9 mouse cellular contexts compared by ENCODE assay signal in the genomic region with DNA sequence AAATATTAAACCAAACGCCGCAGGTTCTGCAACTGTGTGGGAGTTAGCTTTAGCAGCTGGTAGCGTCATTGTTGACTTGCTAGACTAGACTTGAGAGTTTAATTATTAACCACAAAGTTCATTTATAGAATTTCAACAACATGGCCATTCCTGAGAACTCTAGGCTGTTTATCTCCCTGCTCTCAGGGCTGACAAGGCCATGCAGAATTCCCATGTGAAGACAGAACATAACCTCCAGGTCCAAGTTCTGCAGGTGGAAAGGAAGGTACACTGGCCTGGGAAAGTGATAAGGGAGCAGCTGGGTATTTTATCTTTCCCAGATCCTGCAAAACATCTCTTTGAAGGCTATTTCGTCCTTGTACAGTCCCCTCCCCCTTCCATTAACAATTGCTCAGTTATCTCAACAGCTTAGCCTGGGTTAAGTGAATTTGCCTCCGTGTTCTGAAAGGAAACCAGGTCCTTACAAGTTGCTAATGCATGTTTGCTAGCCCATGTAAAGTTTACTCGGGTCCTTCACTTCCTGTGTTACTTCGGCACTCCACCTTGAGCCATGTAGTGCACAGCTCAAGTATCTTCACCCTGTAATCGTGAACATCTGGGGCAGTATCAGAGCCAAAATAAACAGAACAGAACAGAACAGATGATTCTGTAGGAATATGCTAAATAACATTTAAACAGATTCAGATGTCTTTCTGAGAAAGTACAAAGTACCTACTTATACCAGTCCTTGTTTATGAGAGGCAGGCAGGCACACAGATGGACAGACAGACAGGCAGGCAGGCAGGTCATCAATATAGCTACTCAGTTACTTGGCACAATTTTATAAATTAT.
DNase-seq lines count a peak whose midpoint lies in the region; ATAC-seq lines count a peak whose summit lies in the region.
"Had no signal": no experiment of that assay in that cellular context is flagged by ENCODE, and none has a peak within 500 bp of the region (broad histone marks: within the 10 kb centered on the region; RNA-seq: fewer than 3 reads in every experiment).

No protein-coding gene starts in this region.

- H3K4me3 ChIP-seq in hindbrain, embryonic 11.5 days (ENCODE audit: low read depth, low read length), result no peak overlapping the region
- no peak overlapping the region for H3K4me3 ChIP-seq in hindbrain, embryonic 13.5 days
- no peak overlapping the region for H3K4me3 ChIP-seq in embryonic facial prominence, embryonic 10.5 days
- no peak overlapping the region for H3K4me3 ChIP-seq in kidney, embryonic 14.5 days (ENCODE audit: low read length)
- no peak overlapping the region for H3K4me3 ChIP-seq in liver, embryonic 16.5 days (ENCODE audit: low read depth, low read length)
- no peak overlapping the region for H3K4me3 ChIP-seq in midbrain, embryonic 11.5 days (ENCODE audit: low read depth, low read length)
- H3K4me3 ChIP-seq: limb, embryonic 15.5 days had no signal

- no peak overlapping the region for H3K27ac ChIP-seq in hindbrain, embryonic 11.5 days (ENCODE audit: low read depth, low read length)
- no peak overlapping the region for H3K27ac ChIP-seq in hindbrain, embryonic 13.5 days
- H3K27ac ChIP-seq in embryonic facial prominence, embryonic 10.5 days (replicated peaks), result 0 out of 2 replicates have a peak overlapping the region, but pooled peaks have one; percentile 35
- H3K27ac ChIP-seq in kidney, embryonic 14.5 days (ENCODE audit: low read depth, low read length), result peak overlapping the region; percentile 57
- H3K27ac ChIP-seq in liver, embryonic 16.5 days (ENCODE audit: low read length), result peak overlapping the region; percentile 77
- H3K27ac ChIP-seq in midbrain, embryonic 11.5 days (ENCODE audit: low read depth, low read length), result no peak overlapping the region

- ATAC-seq in hindbrain, embryonic 11.5 days (ENCODE audit: low FRiP score), result no peak
- no peak for ATAC-seq in hindbrain, embryonic 13.5 days (ENCODE audit: low FRiP score)
- peak; percentile 74 for ATAC-seq in kidney, embryonic 14.5 days (ENCODE audit: low FRiP score, low TSS enrichment)
- ATAC-seq in liver, embryonic 16.5 days (ENCODE audit: low read depth), result peak; percentile 87
- no peak for ATAC-seq in midbrain, embryonic 11.5 days (ENCODE audit: low FRiP score)

- no peaks in the 10 kb centered on the region for H3K27me3 ChIP-seq in hindbrain, embryonic 11.5 days (ENCODE audit: control insufficient read depth, insufficient read depth, low read length)
- H3K27me3 ChIP-seq in hindbrain, embryonic 13.5 days, result no peaks in the 10 kb centered on the region
- no peaks in the 10 kb centered on the region for H3K27me3 ChIP-seq in embryonic facial prominence, embryonic 10.5 days (replicated peaks; ENCODE audit: low read depth, poor library complexity, severe bottlenecking)
- H3K27me3 ChIP-seq in kidney, embryonic 14.5 days (ENCODE audit: control insufficient read depth, insufficient read depth, low read length), result no peaks in the 10 kb centered on the region
- H3K27me3 ChIP-seq in liver, embryonic 16.5 days (ENCODE audit: control insufficient read depth, insufficient read depth, low read depth, low read length), result no peaks in the 10 kb centered on the region
- H3K27me3 ChIP-seq in midbrain, embryonic 11.5 days (ENCODE audit: control insufficient read depth, insufficient read depth, low read length), result no peaks in the 10 kb centered on the region
- H3K27me3 ChIP-seq: limb, embryonic 15.5 days had no signal

- no peaks in the 10 kb centered on the region for H3K4me1 ChIP-seq in hindbrain, embryonic 11.5 days (replicated peaks; ENCODE audit: control insufficient read depth, insufficient read depth, low read length)
- no peaks in the 10 kb centered on the region for H3K4me1 ChIP-seq in hindbrain, embryonic 13.5 days (replicated peaks)
- peaks cover 12% of the 10 kb centered on the region for H3K4me1 ChIP-seq in embryonic facial prominence, embryonic 10.5 days
- H3K4me1 ChIP-seq in kidney, embryonic 14.5 days (ENCODE audit: control insufficient read depth, insufficient read depth, low read length), result peaks cover 12% of the 10 kb centered on the region
- H3K4me1 ChIP-seq in liver, embryonic 16.5 days (ENCODE audit: control insufficient read depth, low read depth, low read length), result no peaks in the 10 kb centered on the region
- no peaks in the 10 kb centered on the region for H3K4me1 ChIP-seq in midbrain, embryonic 11.5 days (ENCODE audit: control insufficient read depth, insufficient read depth, low read length)

- H3K36me3 ChIP-seq in hindbrain, embryonic 11.5 days (ENCODE audit: control insufficient read depth, insufficient read depth, low read length), result no peaks in the 10 kb centered on the region
- H3K36me3 ChIP-seq in hindbrain, embryonic 13.5 days, result no peaks in the 10 kb centered on the region
- no peaks in the 10 kb centered on the region for H3K36me3 ChIP-seq in embryonic facial prominence, embryonic 10.5 days (replicated peaks)
- H3K36me3 ChIP-seq in kidney, embryonic 14.5 days (ENCODE audit: control insufficient read depth, insufficient read depth, low read length), result no peaks in the 10 kb centered on the region
- H3K36me3 ChIP-seq in liver, embryonic 16.5 days (ENCODE audit: control insufficient read depth, insufficient read depth), result no peaks in the 10 kb centered on the region
- no peaks in the 10 kb centered on the region for H3K36me3 ChIP-seq in midbrain, embryonic 11.5 days (ENCODE audit: control insufficient read depth, insufficient read depth, low read length)
- H3K36me3 ChIP-seq: limb, embryonic 15.5 days had no signal

- no peak overlapping the region for H3K9ac ChIP-seq in hindbrain, embryonic 11.5 days (ENCODE audit: low read depth, low read length)
- H3K9ac ChIP-seq in hindbrain, embryonic 13.5 days, result no peak overlapping the region
- no peak overlapping the region; the same call in 1 of the 2 replicates for H3K9ac ChIP-seq in kidney, embryonic 14.5 days (ENCODE audit: low read depth, low read length)
- H3K9ac ChIP-seq in liver, embryonic 16.5 days (ENCODE audit: low read depth, low read length), result no peak overlapping the region
- H3K9ac ChIP-seq in midbrain, embryonic 11.5 days (ENCODE audit: low read length), result no peak overlapping the region
- H3K9ac ChIP-seq: limb, embryonic 15.5 days had no signal

- DNase-seq in hindbrain, embryonic 11.5 days (ENCODE audit: low spot score), result peak; percentile 4
- peak; percentile 24 for DNase-seq in embryonic facial prominence, embryonic 10.5 days (ENCODE audit: low spot score)
- no peak for DNase-seq in thymus, postnatal 25 days
- DNase-seq in midbrain, embryonic 11.5 days (ENCODE audit: low spot score, missing footprints), result no peak
- no peak for DNase-seq in cerebellum, adult 9-11 months

- H3K9me3 ChIP-seq in hindbrain, embryonic 11.5 days (ENCODE audit: control insufficient read depth, low read length), result no peaks in the 10 kb centered on the region
- no peaks in the 10 kb centered on the region for H3K9me3 ChIP-seq in hindbrain, embryonic 13.5 days
- no peaks in the 10 kb centered on the region for H3K9me3 ChIP-seq in embryonic facial prominence, embryonic 10.5 days
- no peaks in the 10 kb centered on the region for H3K9me3 ChIP-seq in kidney, embryonic 14.5 days (ENCODE audit: control insufficient read depth, low read length)
- no peaks in the 10 kb centered on the region for H3K9me3 ChIP-seq in liver, embryonic 16.5 days (replicated peaks; ENCODE audit: control insufficient read depth, low read length)
- H3K9me3 ChIP-seq in midbrain, embryonic 11.5 days (ENCODE audit: control insufficient read depth, low read length), result no peaks in the 10 kb centered on the region
- H3K9me3 ChIP-seq: limb, embryonic 15.5 days had no signal

- no peak overlapping the region for H3K4me2 ChIP-seq in hindbrain, embryonic 11.5 days (replicated peaks; ENCODE audit: low read depth, low read length)
- H3K4me2 ChIP-seq in hindbrain, embryonic 13.5 days, result no peak overlapping the region
- peak overlapping the region; percentile 13; the same call in 1 of the 2 replicates for H3K4me2 ChIP-seq in kidney, embryonic 14.5 days (replicated peaks; ENCODE audit: low read depth, low read length)
- H3K4me2 ChIP-seq in liver, embryonic 16.5 days (ENCODE audit: low read depth, low read length), result no peak overlapping the region; the same call in 1 of the 2 replicates
- no peak overlapping the region for H3K4me2 ChIP-seq in midbrain, embryonic 11.5 days
- H3K4me2 ChIP-seq: limb, embryonic 15.5 days had no signal

- WGBS in hindbrain, embryonic 11.5 days, result 65% methylated on average over 8 of the region's 8 CpGs
- 70% methylated on average over 8 of the region's 8 CpGs for WGBS in hindbrain, embryonic 13.5 days
- WGBS in embryonic facial prominence, embryonic 10.5 days, result 55% methylated on average over 8 of the region's 8 CpGs
- 20% methylated on average over 8 of the region's 8 CpGs for WGBS in kidney, embryonic 14.5 days
- WGBS in liver, embryonic 16.5 days (ENCODE audit: insufficient replicate concordance), result 32% methylated on average over 8 of the region's 8 CpGs
- WGBS in midbrain, embryonic 11.5 days, result 71% methylated on average over 8 of the region's 8 CpGs

Comparison
In these comparisons a context has a peak if more than half of its experiments do, and no peak if none do; other contexts are left out.
1. ATAC-seq: peak in kidney, embryonic 14.5 days (single experiment) and liver, embryonic 16.5 days (single experiment); none in hindbrain, embryonic 11.5 days (single experiment), hindbrain, embryonic 13.5 days (single experiment) and midbrain, embryonic 11.5 days (single experiment).
2. DNase-seq: peak in hindbrain, embryonic 11.5 days (single experiment) and embryonic facial prominence, embryonic 10.5 days (single experiment); none in thymus, postnatal 25 days (single experiment), midbrain, embryonic 11.5 days (single experiment) and cerebellum, adult 9-11 months (single experiment).
3. H3K27ac ChIP-seq: peak in embryonic facial prominence, embryonic 10.5 days (single experiment), kidney, embryonic 14.5 days (single experiment) and liver, embryonic 16.5 days (single experiment); none in hindbrain, embryonic 11.5 days (single experiment), hindbrain, embryonic 13.5 days (single experiment) and midbrain, embryonic 11.5 days (single experiment).